Mouse (Mus musculus) brain, embryonic 14.5 days (tissue): ENCODE results near the gene Entr1.

Experiments
- CTCF ChIP-seq: fragments of 200-500 bp; IDR thresholded peaks from 2 replicates; pipeline ENCODE4 v1.5.1; 2012; ENCODE audit warnings: inconsistent platforms, mild to moderate bottlenecking, moderate library complexity, borderline replicate concordance; ENCODE audit not compliant: insufficient read depth, insufficient read length; ENCODE audit errors: extremely low read depth
- POLR2A ChIP-seq: fragments of 200-500 bp; IDR thresholded peaks from 2 replicates; pipeline ENCODE4 v1.6.1; 2012; ENCODE audit warnings: mild to moderate bottlenecking, inconsistent platforms, borderline replicate concordance; ENCODE audit not compliant: poor library complexity, insufficient read depth, insufficient read length, severe bottlenecking; ENCODE audit errors: extremely low read depth

GRCm38 (mm10) chr2:26388682-26389153, 398 bp downstream of the Entr1 start:
- TF ChIP-seq CTCF = no peak
- no peak for TF ChIP-seq POLR2A
